Mouse (Mus musculus): ENCODE data around the gene Actr3. TPM values are rescaled to one million over a fixed set of nuclear protein-coding genes. Genes with fewer than 3 reads are reported as not detected.

The Actr3 gene
- total and polyA plus RNA-seq, 3 experiments, result 444 to 756 (median 569) TPM

DNA sequence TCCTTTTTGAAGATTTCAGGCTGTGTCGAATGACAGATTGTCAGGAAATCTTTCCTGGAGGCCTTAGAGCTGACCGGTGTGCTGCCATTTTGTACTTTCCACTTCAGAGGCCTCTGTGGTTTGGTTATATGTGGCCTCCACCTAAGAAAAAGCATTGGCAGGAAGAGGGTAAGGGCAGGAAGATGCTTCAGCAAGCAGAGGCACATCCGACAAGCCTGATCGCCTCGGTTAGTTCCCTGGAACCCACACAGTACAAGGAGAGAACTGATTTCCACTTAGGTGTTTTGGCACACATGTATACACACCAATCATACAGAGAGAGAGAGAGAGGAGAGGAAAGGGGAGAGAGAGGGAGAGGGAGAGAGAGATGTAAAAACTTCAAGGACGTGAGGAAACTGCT is 5.7 kb upstream of the Actr3 start:
- Histone ChIP-seq H3K9me3 (replicated peaks) (no peaks in the 10 kb centered on the region), H3K4me1 (ENCODE audit: insufficient read depth, low read depth, low read length) (peaks cover 40% of the 10 kb centered on the region), H3K4me3 (ENCODE audit: low read depth, low read length) (no peak overlapping the region; the same call in 1 of the 2 replicates), H3K27me3 (ENCODE audit: insufficient read depth, low read length) (no peaks in the 10 kb centered on the region), H3K36me3 (replicated peaks) (no peaks in the 10 kb centered on the region)
- DNase-seq (ENCODE audit: low spot score) (no peak), ATAC-seq (ENCODE audit: extremely low read depth, insufficient number of reproducible peaks, low FRiP score, poor library complexity, severe bottlenecking) (no peak)
- no peak for TF ChIP-seq TAL1 (conservative IDR thresholded peaks at IDR 0.05; ENCODE audit: low read depth, low read length)
- no peak for TF ChIP-seq GATA2 (IDR thresholded peaks at IDR 0.05; ENCODE audit: borderline replicate concordance, low read depth, low read length)
- TF ChIP-seq CTCF (IDR thresholded peaks at IDR 0.05; ENCODE audit: low read depth, low read length), result no peak
- TF ChIP-seq POLR2AphosphoS5 (IDR thresholded peaks at IDR 0.05; ENCODE audit: insufficient replicate concordance, low read depth, low read length), result no peak
- no peak for TF ChIP-seq GATA1 (IDR thresholded peaks at IDR 0.05; ENCODE audit: borderline replicate concordance, low read length)

GRCm38 (mm10) chr1:125439556-125439955 is 4.0 kb upstream of the Actr3 start:
- Histone ChIP-seq H3K4me1 (ENCODE audit: insufficient read depth, low read depth, low read length) (peaks cover 44% of the 10 kb centered on the region), H3K36me3 (replicated peaks) (no peaks in the 10 kb centered on the region), H3K9me3 (replicated peaks) (no peaks in the 10 kb centered on the region), H3K4me3 (ENCODE audit: low read depth, low read length) (no peak overlapping the region), H3K27me3 (ENCODE audit: insufficient read depth, low read length) (no peaks in the 10 kb centered on the region)
- ATAC-seq (ENCODE audit: extremely low read depth, insufficient number of reproducible peaks, low FRiP score, poor library complexity, severe bottlenecking) (no peak), DNase-seq (ENCODE audit: low spot score) (no peak)
- TF ChIP-seq CTCF (IDR thresholded peaks at IDR 0.05; ENCODE audit: low read depth, low read length) (no peak), GATA1 (IDR thresholded peaks at IDR 0.05; ENCODE audit: borderline replicate concordance, low read length) (no peak)

DNA sequence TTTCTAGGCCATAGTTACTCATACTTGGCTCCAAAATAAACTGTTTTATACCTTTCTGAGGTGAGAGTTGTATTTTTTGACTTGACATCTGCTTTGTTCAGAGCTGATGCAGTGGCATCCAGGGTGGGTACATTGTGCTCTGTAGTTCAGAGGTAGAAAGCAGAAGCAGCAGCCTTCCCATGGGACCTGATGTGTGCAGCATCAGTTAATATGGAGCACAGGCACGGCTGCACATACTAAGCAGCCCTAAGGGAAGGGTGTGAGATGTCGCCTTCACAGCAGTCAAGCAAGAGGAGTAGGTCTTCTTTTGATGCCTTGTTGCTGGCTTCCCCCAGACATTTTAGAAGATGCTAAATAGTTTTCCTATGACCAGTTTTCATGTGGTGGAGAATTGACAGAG is 3.3 kb upstream of the Actr3 start:
- Histone ChIP-seq H3K9me3 (replicated peaks) (no peaks in the 10 kb centered on the region), H3K4me1 (ENCODE audit: insufficient read depth, low read depth, low read length) (peaks cover 40% of the 10 kb centered on the region), H3K4me3 (ENCODE audit: low read depth, low read length) (no peak overlapping the region)

DNA sequence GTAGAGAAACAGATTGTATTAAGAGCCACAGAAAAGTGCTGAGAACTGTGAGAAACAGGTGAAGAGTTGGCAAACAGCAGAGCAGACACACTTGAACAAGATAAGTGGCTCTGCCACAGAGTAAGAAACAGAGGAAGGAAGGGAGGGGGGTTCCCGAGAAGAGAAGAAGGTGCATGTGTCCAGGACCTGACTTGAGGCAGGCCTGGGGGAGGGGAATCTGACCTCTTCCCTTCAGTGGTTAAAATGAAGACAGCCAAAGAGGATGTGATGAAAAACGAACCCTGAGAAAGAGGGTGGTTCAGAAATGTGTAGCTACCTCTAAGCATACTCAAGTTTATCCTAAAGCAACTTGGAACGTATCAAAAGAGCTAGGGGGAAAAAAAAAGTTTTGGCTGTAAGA is 2.4 kb upstream of the Actr3 start:
- Histone ChIP-seq H3K27me3 (ENCODE audit: insufficient read depth, low read length) (no peaks in the 10 kb centered on the region), H3K9me3 (replicated peaks) (no peaks in the 10 kb centered on the region), H3K4me1 (ENCODE audit: insufficient read depth, low read depth, low read length) (peaks cover 46% of the 10 kb centered on the region), H3K4me3 (ENCODE audit: low read depth, low read length) (no peak overlapping the region), H3K36me3 (replicated peaks) (no peaks in the 10 kb centered on the region)
- TF ChIP-seq CTCF (IDR thresholded peaks at IDR 0.05; ENCODE audit: low read depth, low read length) (no peak), POLR2AphosphoS5 (IDR thresholded peaks at IDR 0.05; ENCODE audit: insufficient replicate concordance, low read depth, low read length) (no peak), GATA2 (IDR thresholded peaks at IDR 0.05; ENCODE audit: borderline replicate concordance, low read depth, low read length) (no peak), GATA1 (IDR thresholded peaks at IDR 0.05; ENCODE audit: borderline replicate concordance, low read length) (no peak), TAL1 (conservative IDR thresholded peaks at IDR 0.05; ENCODE audit: low read depth, low read length) (no peak)
- ATAC-seq (ENCODE audit: extremely low read depth, insufficient number of reproducible peaks, low FRiP score, poor library complexity, severe bottlenecking) (no peak), DNase-seq (ENCODE audit: low spot score) (no peak)

More for the DNA sequence above, 3.3 kb upstream of the Actr3 start:
- no peak for DNase-seq (ENCODE audit: low spot score)
- Histone ChIP-seq H3K27me3 (ENCODE audit: insufficient read depth, low read length) (no peaks in the 10 kb centered on the region), H3K36me3 (replicated peaks) (no peaks in the 10 kb centered on the region)
- no peak for ATAC-seq (ENCODE audit: extremely low read depth, insufficient number of reproducible peaks, low FRiP score, poor library complexity, severe bottlenecking)
- TF ChIP-seq CTCF (IDR thresholded peaks at IDR 0.05; ENCODE audit: low read depth, low read length), result no peak
- TF ChIP-seq GATA1 (IDR thresholded peaks at IDR 0.05; ENCODE audit: borderline replicate concordance, low read length), result no peak
- no peak for TF ChIP-seq POLR2AphosphoS5 (IDR thresholded peaks at IDR 0.05; ENCODE audit: insufficient replicate concordance, low read depth, low read length)

DNA sequence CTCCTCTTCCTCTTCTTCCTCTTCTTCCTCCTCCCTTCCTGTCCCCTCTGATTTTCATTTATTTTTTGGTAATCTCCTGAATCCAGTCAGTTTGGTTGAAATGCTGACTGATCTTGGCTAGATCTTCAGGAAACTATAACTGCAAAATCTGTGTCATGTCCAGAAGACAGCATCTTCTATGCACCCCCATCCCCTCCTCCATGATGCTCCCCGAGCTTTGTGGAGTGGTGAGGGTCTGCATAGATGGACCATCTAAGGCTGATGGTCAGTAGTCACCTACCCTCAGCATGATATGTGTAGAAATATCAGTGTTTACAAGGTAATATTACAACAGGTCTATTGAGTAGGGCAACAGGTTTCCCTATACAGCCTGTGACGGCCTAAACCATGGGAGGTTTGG is 1.6 kb upstream of the Actr3 start:
- DNase-seq (ENCODE audit: low spot score) (no peak), ATAC-seq (ENCODE audit: extremely low read depth, insufficient number of reproducible peaks, low FRiP score, poor library complexity, severe bottlenecking) (no peak)
- Histone ChIP-seq H3K4me3 (ENCODE audit: low read depth, low read length) (no peak overlapping the region), H3K4me1 (ENCODE audit: insufficient read depth, low read depth, low read length) (peaks cover 51% of the 10 kb centered on the region), H3K36me3 (replicated peaks) (peaks cover 2% of the 10 kb centered on the region), H3K27me3 (ENCODE audit: insufficient read depth, low read length) (no peaks in the 10 kb centered on the region), H3K9me3 (replicated peaks) (no peaks in the 10 kb centered on the region)
- no peak for TF ChIP-seq POLR2AphosphoS5 (IDR thresholded peaks at IDR 0.05; ENCODE audit: insufficient replicate concordance, low read depth, low read length)
- no peak for TF ChIP-seq TAL1 (conservative IDR thresholded peaks at IDR 0.05; ENCODE audit: low read depth, low read length)
- no peak for TF ChIP-seq GATA2 (IDR thresholded peaks at IDR 0.05; ENCODE audit: borderline replicate concordance, low read depth, low read length)
- no peak for TF ChIP-seq CTCF (IDR thresholded peaks at IDR 0.05; ENCODE audit: low read depth, low read length)
- TF ChIP-seq GATA1 (IDR thresholded peaks at IDR 0.05; ENCODE audit: borderline replicate concordance, low read length), result no peak

DNA sequence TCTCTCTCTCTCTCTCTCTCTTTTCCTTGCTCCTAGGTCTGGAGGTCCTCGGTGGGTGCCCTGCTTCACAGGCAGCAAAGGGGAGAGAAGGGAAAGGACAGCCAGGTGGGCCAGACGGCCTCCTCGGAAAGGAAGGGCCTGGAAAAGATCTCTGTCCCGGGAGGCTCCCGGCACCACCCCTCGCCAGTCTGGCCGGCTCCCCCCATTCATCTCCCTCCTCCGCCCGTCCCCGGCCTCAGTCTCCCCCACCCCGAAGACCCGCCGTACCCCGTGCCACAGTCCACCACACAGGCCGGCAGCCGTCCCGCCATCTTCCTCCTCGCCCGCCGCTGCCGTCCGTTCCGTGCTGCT is 534 bp downstream of the Actr3 start:
- no peak for TF ChIP-seq GATA1 (IDR thresholded peaks at IDR 0.05; ENCODE audit: borderline replicate concordance, low read length)
- TF ChIP-seq CTCF (IDR thresholded peaks at IDR 0.05; ENCODE audit: low read depth, low read length), result no peak
- TF ChIP-seq GATA2 (IDR thresholded peaks at IDR 0.05; ENCODE audit: borderline replicate concordance, low read depth, low read length), result no peak
- no peak for TF ChIP-seq POLR2AphosphoS5 (IDR thresholded peaks at IDR 0.05; ENCODE audit: insufficient replicate concordance, low read depth, low read length)
- H3K9me3 ChIP-seq (replicated peaks), result no peaks in the 10 kb centered on the region
- H3K27me3 ChIP-seq (ENCODE audit: insufficient read depth, low read length), result no peaks in the 10 kb centered on the region
- DNase-seq (ENCODE audit: low spot score), result peak; percentile 53
- peaks cover 59% of the 10 kb centered on the region for H3K4me1 ChIP-seq (ENCODE audit: insufficient read depth, low read depth, low read length)
- peak overlapping the region; percentile 83 for H3K4me3 ChIP-seq (ENCODE audit: low read depth, low read length)
- ATAC-seq (ENCODE audit: extremely low read depth, insufficient number of reproducible peaks, low FRiP score, poor library complexity, severe bottlenecking), result no peak
- H3K36me3 ChIP-seq (replicated peaks), result peaks cover 11% of the 10 kb centered on the region

- Histone ChIP-seq H3K36me3 (replicated peaks) (peaks cover 13% of the 10 kb centered on the region), H3K27me3 (ENCODE audit: insufficient read depth, low read length) (no peaks in the 10 kb centered on the region), H3K4me3 (ENCODE audit: low read depth, low read length) (peak overlapping the region; percentile 83), H3K4me1 (ENCODE audit: insufficient read depth, low read depth, low read length) (peaks cover 63% of the 10 kb centered on the region), H3K9me3 (replicated peaks) (no peaks in the 10 kb centered on the region)
- DNase-seq (ENCODE audit: low spot score), result peak; percentile 57
- ATAC-seq (ENCODE audit: extremely low read depth, insufficient number of reproducible peaks, low FRiP score, poor library complexity, severe bottlenecking), result peak; percentile 2; the same call in 1 of the 2 replicates
- TF ChIP-seq TAL1 (conservative IDR thresholded peaks at IDR 0.05; ENCODE audit: low read depth, low read length) (no peak), GATA2 (IDR thresholded peaks at IDR 0.05; ENCODE audit: borderline replicate concordance, low read depth, low read length) (no peak), GATA1 (IDR thresholded peaks at IDR 0.05; ENCODE audit: borderline replicate concordance, low read length) (no peak), CTCF (IDR thresholded peaks at IDR 0.05; ENCODE audit: low read depth, low read length) (no peak)
These were observed 984 bp downstream of the Actr3 start for GRCm38 (mm10) chr1:125434485-125435001.
